Mouse (Mus musculus) lung, postnatal 10 days (tissue): Measurements from ENCODE around the gene Klhl23.
"Not testable (repeated sequence)": the region's sequence is repeated elsewhere in the genome, so short reads cannot be mapped to it uniquely, and the experiment has no call there.

ENCODE experiments used
- DNase-seq: peaks from one replicate; pipeline ENCODE4 v3.0.0; 2021

The Klhl23 gene

GRCm38 (mm10) chr2:69821711-69822110 is at the start of gene Klhl23:
Gene Klhl23 (plus strand): TSS chr2:69821944.
- DNase-seq: peak; percentile 55

GRCm38 (mm10) chr2:69773331-69773730 is 48.4 kb upstream of the Klhl23 start:
- DNase-seq: no peak

GRCm38 (mm10) chr2:69777985-69778835 is 43.5 kb upstream of the Klhl23 start:
- peak; percentile 5 for DNase-seq

- peak; percentile 14 for DNase-seq
Measured at GRCm38 (mm10) chr2:69778836-69779177, 42.9 kb upstream of the Klhl23 start.

GRCm38 (mm10) chr2:69788974-69789373 is 32.8 kb upstream of the Klhl23 start:
- no peak for DNase-seq

- DNase-seq: peak; percentile 99
Measured at GRCm38 (mm10) chr2:69789429-69790069, 32.2 kb upstream of the Klhl23 start, which contains the start of the genes Ccdc173 and Phospho2. Gene Ccdc173 (minus strand): TSS chr2:69789575. Gene Phospho2 (plus strand): TSS chr2:69789623.

GRCm38 (mm10) chr2:69790285-69790684 is 31.5 kb upstream of the Klhl23 start:
- DNase-seq: peak; percentile 92

GRCm38 (mm10) chr2:69790722-69791121 is 31.0 kb upstream of the Klhl23 start:
- DNase-seq: no peak

GRCm38 (mm10) chr2:69802911-69803312 is 18.8 kb upstream of the Klhl23 start:
- DNase-seq: peak; percentile 85

GRCm38 (mm10) chr2:69803756-69804155 is 18.0 kb upstream of the Klhl23 start:
- no peak for DNase-seq

GRCm38 (mm10) chr2:69804663-69805062 is 17.1 kb upstream of the Klhl23 start:
- not testable (repeated sequence) for DNase-seq

GRCm38 (mm10) chr2:69810169-69810568 is 11.6 kb upstream of the Klhl23 start:
- DNase-seq: no peak

GRCm38 (mm10) chr2:69811349-69811748 is 10.4 kb upstream of the Klhl23 start:
- not testable (repeated sequence) for DNase-seq

GRCm38 (mm10) chr2:69816575-69816974 is 5.2 kb upstream of the Klhl23 start:
- DNase-seq: no peak

- DNase-seq: no peak
Measured at GRCm38 (mm10) chr2:69818350-69819085, 3.2 kb upstream of the Klhl23 start.

GRCm38 (mm10) chr2:69820201-69820600 is 1.5 kb upstream of the Klhl23 start:
- DNase-seq: no peak

- peak; percentile 59 for DNase-seq
Measured at GRCm38 (mm10) chr2:69822361-69823128, 801 bp downstream of the Klhl23 start.

- peak; percentile 56 for DNase-seq
Measured at GRCm38 (mm10) chr2:69823129-69823677, 1.5 kb downstream of the Klhl23 start.

- DNase-seq: no peak
Measured at GRCm38 (mm10) chr2:69825898-69826297, 4.2 kb downstream of the Klhl23 start.

GRCm38 (mm10) chr2:69826380-69826779 is 4.6 kb downstream of the Klhl23 start:
- peak; percentile 59 for DNase-seq

GRCm38 (mm10) chr2:69828031-69828430 is 6.3 kb downstream of the Klhl23 start:
- no peak for DNase-seq

- no peak for DNase-seq
Measured at GRCm38 (mm10) chr2:69829680-69830079, 7.9 kb downstream of the Klhl23 start.
